Mouse (Mus musculus) midbrain, embryonic 16.5 days (tissue): Measurements from ENCODE around the gene Bloc1s3. TPM values are rescaled to one million over a fixed set of nuclear protein-coding genes. Genes with fewer than 3 reads are reported as not detected.

Source experiments
- ATAC-seq: fragments of 200-750 bp; cut with Nextera tagmentation; 2 replicates; pipeline ENCODE4 v1.8.0; 2017; ENCODE audit warnings: moderate TSS enrichment
- H3K27ac ChIP-seq: fragments of 300-500 bp; sonication (generic); 2 replicates; pipeline ENCODE4 v1.5.1; 2014; ENCODE audit warnings: mild to moderate bottlenecking, low read length, mixed read lengths
- H3K27me3 ChIP-seq: fragments of 300-500 bp; sonication (generic); 2 replicates; pipeline ENCODE4 v1.6.1; 2014; ENCODE audit warnings: low read depth, low read length, mixed read lengths; ENCODE audit not compliant: control insufficient read depth, insufficient read depth
- H3K36me3 ChIP-seq: fragments of 300-500 bp; sonication (generic); 2 replicates; pipeline ENCODE4 v1.6.1; 2014; ENCODE audit warnings: mild to moderate bottlenecking, low read length, moderate library complexity, mixed read lengths; ENCODE audit not compliant: control insufficient read depth, insufficient read depth
- H3K4me1 ChIP-seq: fragments of 300-500 bp; sonication (generic); 2 replicates; pipeline ENCODE4 v1.6.1; 2014; ENCODE audit warnings: mild to moderate bottlenecking, low read length, mixed read lengths; ENCODE audit not compliant: control insufficient read depth, insufficient read depth
- H3K4me2 ChIP-seq: fragments of 300-500 bp; sonication (generic); 2 replicates; pipeline ENCODE4 v1.6.1; 2014; ENCODE audit warnings: mild to moderate bottlenecking, low read length, mixed read lengths
- H3K4me3 ChIP-seq: fragments of 300-500 bp; sonication (generic); 2 replicates; pipeline ENCODE4 v1.5.1; 2014; ENCODE audit warnings: low read depth, mild to moderate bottlenecking, low read length, moderate library complexity, mixed read lengths
- H3K9ac ChIP-seq: fragments of 300-500 bp; sonication (generic); 2 replicates; pipeline ENCODE4 v1.6.1; 2014; ENCODE audit warnings: low read depth, low read length, mixed read lengths
- H3K9me3 ChIP-seq: fragments of 300-500 bp; sonication (generic); replicated peaks from 2 replicates; pipeline ENCODE4 v1.6.1; 2014; ENCODE audit warnings: mild to moderate bottlenecking, low read length, mixed read lengths; ENCODE audit not compliant: control insufficient read depth, poor library complexity, severe bottlenecking
- WGBS: fragments of 180-500 bp; shearing (Covaris S2); extraction: QIAGEN DNeasy Blood & Tissue Kit; methylation state at CpG from one replicate; pipeline ENCODE4 v1.1.7; 2014; 5-methylcytosine and 5-hydroxymethylcytosine counted together
- polyA plus RNA-seq: library from polyadenylated mRNA; unstranded; fragments of >200 nt; fragmentation: Nextera tagmentation; extraction: Ambion mirVana; gene quantifications from 2 replicates; pipeline ENCODE4 v1.2.1, GENCODE M21; 2015

Gene Bloc1s3
- polyA plus RNA-seq, 1 experiment from 2014 or later, result 3.9 TPM

GRCm38 (mm10) chr7:19495521-19496213 is 12.5 kb downstream of the Bloc1s3 start:
- Histone ChIP-seq H3K9me3 (no peaks in the 10 kb centered on the region), H3K4me3 (no peak overlapping the region), H3K4me1 (no peaks in the 10 kb centered on the region; the same call in 1 of the 2 replicates), H3K27me3 (peaks cover 11% of the 10 kb centered on the region), H3K4me2 (no peak overlapping the region), H3K9ac (no peak overlapping the region), H3K36me3 (no peaks in the 10 kb centered on the region), H3K27ac (no peak overlapping the region)
- 73% methylated on average over 20 of the region's 20 CpGs for WGBS
- no peak for ATAC-seq

GRCm38 (mm10) chr7:19494751-19495474 is 13.3 kb downstream of the Bloc1s3 start:
- Histone ChIP-seq H3K27me3 (peaks cover 18% of the 10 kb centered on the region), H3K4me3 (no peak overlapping the region), H3K4me2 (no peak overlapping the region), H3K36me3 (no peaks in the 10 kb centered on the region), H3K27ac (no peak overlapping the region), H3K4me1 (no peaks in the 10 kb centered on the region; the same call in 1 of the 2 replicates), H3K9ac (no peak overlapping the region), H3K9me3 (no peaks in the 10 kb centered on the region)
- 87% methylated on average over 25 of the region's 25 CpGs for WGBS
- no peak for ATAC-seq

- 1% methylated on average over 25 of the region's 26 CpGs for WGBS
- no peak overlapping the region for H3K4me3 ChIP-seq
Observed at GRCm38 (mm10) chr7:19491731-19492130, 16.4 kb downstream of the Bloc1s3 start.

GRCm38 (mm10) chr7:19489525-19489924 is 18.6 kb downstream of the Bloc1s3 start:
- Histone ChIP-seq H3K36me3 (no peaks in the 10 kb centered on the region), H3K9me3 (no peaks in the 10 kb centered on the region), H3K27ac (no peak overlapping the region), H3K4me3 (peak overlapping the region; percentile 33), H3K4me2 (peak overlapping the region; percentile 64), H3K4me1 (peaks cover 4% of the 10 kb centered on the region), H3K27me3 (peaks cover 43% of the 10 kb centered on the region), H3K9ac (peak overlapping the region; percentile 58)
- 5% methylated on average over 31 of the region's 31 CpGs for WGBS
- ATAC-seq, result peak; percentile 51; the same call in 1 of the 2 replicates

More at GRCm38 (mm10) chr7:19491731-19492130, 16.4 kb downstream of the Bloc1s3 start:
- peak overlapping the region; percentile 39 for H3K4me2 ChIP-seq
- no peaks in the 10 kb centered on the region for H3K9me3 ChIP-seq
- H3K27me3 ChIP-seq, result peaks cover 43% of the 10 kb centered on the region
- no peak for ATAC-seq
- no peaks in the 10 kb centered on the region for H3K36me3 ChIP-seq
- no peak overlapping the region for H3K27ac ChIP-seq
- peaks cover 4% of the 10 kb centered on the region for H3K4me1 ChIP-seq
- H3K9ac ChIP-seq, result no peak overlapping the region; the same call in 1 of the 2 replicates

GRCm38 (mm10) chr7:19486549-19486948 is 21.6 kb downstream of the Bloc1s3 start:
- 94% methylated on average over 7 of the region's 7 CpGs for WGBS
- Histone ChIP-seq H3K27ac (no peak overlapping the region), H3K4me1 (peaks cover 4% of the 10 kb centered on the region), H3K9me3 (no peaks in the 10 kb centered on the region), H3K36me3 (no peaks in the 10 kb centered on the region), H3K4me2 (no peak overlapping the region), H3K27me3 (peaks cover 41% of the 10 kb centered on the region), H3K4me3 (no peak overlapping the region), H3K9ac (no peak overlapping the region)
- no peak for ATAC-seq

GRCm38 (mm10) chr7:19485488-19485887 is 22.7 kb downstream of the Bloc1s3 start:
- H3K4me2 ChIP-seq, result no peak overlapping the region
- WGBS, result 100% methylated on average over 1 of the region's 1 CpGs
- peaks cover 31% of the 10 kb centered on the region for H3K27me3 ChIP-seq
- no peak overlapping the region for H3K27ac ChIP-seq
- ATAC-seq, result no peak
- H3K4me3 ChIP-seq, result no peak overlapping the region
- no peaks in the 10 kb centered on the region for H3K9me3 ChIP-seq
- no peak overlapping the region for H3K9ac ChIP-seq
- H3K36me3 ChIP-seq, result no peaks in the 10 kb centered on the region
- H3K4me1 ChIP-seq, result peaks cover 4% of the 10 kb centered on the region

GRCm38 (mm10) chr7:19483281-19483680 is 24.9 kb downstream of the Bloc1s3 start:
- Histone ChIP-seq H3K4me3 (no peak overlapping the region), H3K9ac (no peak overlapping the region), H3K27ac (no peak overlapping the region), H3K4me2 (no peak overlapping the region), H3K36me3 (no peaks in the 10 kb centered on the region), H3K4me1 (no peaks in the 10 kb centered on the region), H3K27me3 (peaks cover 10% of the 10 kb centered on the region), H3K9me3 (no peaks in the 10 kb centered on the region)
- no peak for ATAC-seq
- 80% methylated on average over 8 of the region's 8 CpGs for WGBS

GRCm38 (mm10) chr7:19477624-19478384 is 30.4 kb downstream of the Bloc1s3 start:
- 33% methylated on average over 14 of the region's 14 CpGs for WGBS
- Histone ChIP-seq H3K27ac (no peak overlapping the region), H3K9me3 (no peaks in the 10 kb centered on the region), H3K4me2 (no peak overlapping the region), H3K4me1 (no peaks in the 10 kb centered on the region), H3K36me3 (no peaks in the 10 kb centered on the region), H3K4me3 (no peak overlapping the region), H3K9ac (no peak overlapping the region), H3K27me3 (peaks cover 19% of the 10 kb centered on the region)
- ATAC-seq, result no peak
